Mouse (Mus musculus): ENCODE results near the gene Disc1. TPM values are rescaled to one million over a fixed set of nuclear protein-coding genes. Genes with fewer than 3 reads are reported as not detected.
A peak's percentile ranks its signal among the peaks of the same experiment; 100 is the strongest.

Disc1 gene
- 4.0 and 5.2 TPM in 2 replicates for total RNA-seq (2014; rRNA removed; ENCODE audit: low replicate concordance)
- polyA plus RNA-seq (2015; fragmentation: Nextera tagmentation; extraction: Ambion mirVana): 1.2 and 1.3 TPM in 2 replicates

DNA sequence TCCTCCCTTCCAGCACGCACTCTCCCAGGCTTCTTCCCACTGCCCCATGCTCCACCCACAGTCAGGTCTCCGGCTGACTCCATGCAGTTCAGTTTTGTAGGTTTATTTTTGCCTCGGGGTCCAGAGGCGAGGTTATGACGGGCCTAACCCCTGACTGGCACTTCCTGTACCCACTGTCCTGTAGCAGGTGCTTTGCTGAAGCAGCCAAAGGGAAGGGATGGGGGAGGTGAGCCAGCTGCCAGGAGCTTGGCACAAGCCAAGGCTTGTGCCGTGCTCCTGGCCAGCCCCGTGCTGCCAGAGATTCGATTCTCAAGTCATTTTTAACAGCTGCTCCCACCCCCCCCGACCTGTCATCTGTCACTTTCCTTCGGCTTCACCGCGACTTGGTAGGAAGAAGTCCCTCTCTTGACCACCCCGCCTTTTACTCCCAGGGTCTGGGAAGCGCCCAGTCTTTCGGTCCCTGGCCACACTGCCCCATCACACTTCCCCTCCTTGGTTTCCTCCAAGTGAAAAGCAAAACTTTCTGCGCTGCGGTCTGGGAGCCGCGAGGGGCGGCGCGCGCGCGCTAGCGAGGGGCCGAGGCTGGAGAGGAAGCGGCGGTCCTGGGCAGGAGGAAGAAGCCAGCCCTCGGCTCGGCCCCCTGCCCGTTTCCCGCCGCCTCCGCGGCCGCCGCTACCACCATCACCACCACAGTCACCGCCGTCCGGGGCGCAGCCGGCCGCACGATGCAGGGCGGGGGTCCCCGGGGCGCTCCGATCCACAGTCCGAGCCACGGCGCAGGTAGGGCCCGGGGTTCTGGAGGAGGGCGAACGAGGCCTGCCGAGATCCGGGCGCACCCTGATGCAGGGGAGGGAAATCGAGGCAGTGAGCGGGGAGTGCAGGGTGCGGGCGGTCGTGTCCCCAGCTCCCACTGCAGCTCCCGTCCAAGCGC lies at the start of gene Disc1:
Disc1 (plus strand) TSS at position 691 of the 931 bp plus-strand sequence.
- ATAC-seq (ENCODE audit: insufficient read depth, low read depth) (peak; percentile 37), DNase-seq (ENCODE audit: low spot score) (no peak)
- Histone ChIP-seq H3K4me1 (ENCODE audit: control insufficient read depth, insufficient read depth) (no peaks in the 10 kb centered on the region), H3K36me3 (replicated peaks; ENCODE audit: control insufficient read depth, insufficient read depth, low read length) (no peaks in the 10 kb centered on the region), H3K27ac (ENCODE audit: low read depth) (peak within 1 kb of the TSS; percentile 79), H3K4me2 (ENCODE audit: low read depth, low read length) (peak within 1 kb of the TSS; percentile 78), H3K9ac (replicated peaks; ENCODE audit: low read depth, low read length) (peak within 1 kb of the TSS; percentile 63), H3K9me3 (replicated peaks; ENCODE audit: control insufficient read depth, low read length) (no peaks in the 10 kb centered on the region), H3K4me3 (ENCODE audit: low read depth, low read length) (peak within 1 kb of the TSS; percentile 66), H3K27me3 (ENCODE audit: control insufficient read depth, insufficient read depth, low read length) (no peaks in the 10 kb centered on the region)
- TF ChIP-seq EP300 (IDR thresholded peaks at IDR 0.05; ENCODE audit: low read depth) (no peak), CTCF (IDR thresholded peaks at IDR 0.05; ENCODE audit: low read depth) (no peak)
- WGBS: 2% methylated on average over 58 of the region's 65 CpGs

DNA sequence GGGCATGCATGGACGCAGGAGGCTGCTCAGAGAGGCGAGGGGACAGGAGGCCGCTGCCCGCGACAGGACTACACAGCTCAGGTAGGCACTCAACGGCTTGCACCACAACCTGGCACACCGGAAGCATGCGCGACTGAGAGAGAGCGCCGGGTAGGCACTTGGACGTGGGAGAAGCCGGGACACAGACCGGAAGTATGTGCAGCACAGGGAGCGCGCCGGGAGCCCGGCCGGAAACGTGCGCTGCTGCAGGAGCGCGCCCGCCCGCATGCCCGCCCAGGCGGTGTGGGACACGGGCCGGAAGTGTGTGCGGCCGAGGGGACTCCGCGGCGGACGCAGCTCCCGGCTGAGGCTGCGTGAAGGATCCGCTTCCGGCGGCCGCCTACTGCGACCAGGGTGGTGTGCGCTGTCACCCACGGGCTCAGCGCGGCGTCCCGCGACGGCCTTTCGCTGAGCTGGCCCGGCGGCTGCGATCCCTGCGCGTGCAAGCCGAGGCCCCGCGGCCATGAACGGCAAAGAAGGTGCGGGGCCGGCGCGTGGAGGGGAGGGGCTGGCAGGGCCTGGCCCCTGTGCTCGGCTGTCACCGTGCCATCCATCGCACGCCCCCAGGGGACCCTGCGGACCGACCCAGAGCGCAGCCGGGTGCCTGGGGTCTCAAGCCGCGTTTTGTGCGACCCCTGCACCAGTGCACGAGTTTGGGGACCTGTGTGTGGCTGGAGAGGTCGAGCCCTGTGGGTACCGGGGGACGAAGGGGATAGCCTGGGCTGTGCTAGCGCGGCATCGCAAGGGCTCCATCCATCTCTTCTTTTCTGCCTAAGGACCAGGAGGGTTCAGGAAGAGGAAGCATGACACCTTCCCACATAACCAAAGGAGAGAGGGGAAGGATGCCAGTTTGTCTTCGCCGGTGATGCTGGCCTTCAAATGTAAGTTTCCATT lies 41.0 kb upstream of the Disc1 start, which contains the start of gene Tsnax:
Tsnax (plus strand) TSS at position 303 of the 933 bp plus-strand sequence.
- H3K4me2 ChIP-seq (ENCODE audit: low read depth, low read length): peak within 1 kb of the TSS; percentile 91
- H3K9ac ChIP-seq (replicated peaks; ENCODE audit: low read depth, low read length): peak within 1 kb of the TSS; percentile 90
- peak within 1 kb of the TSS; percentile 89 for H3K27ac ChIP-seq (ENCODE audit: low read depth)
- no peaks in the 10 kb centered on the region for H3K9me3 ChIP-seq (replicated peaks; ENCODE audit: control insufficient read depth, low read length)
- H3K36me3 ChIP-seq (replicated peaks; ENCODE audit: control insufficient read depth, insufficient read depth, low read length): peaks cover 19% of the 10 kb centered on the region
- peak within 1 kb of the TSS; percentile 92 for H3K4me3 ChIP-seq (ENCODE audit: low read depth, low read length)
- no peak for TF ChIP-seq CTCF (IDR thresholded peaks at IDR 0.05; ENCODE audit: low read depth)
- peak; percentile 60; the same call in 1 of the 2 replicates for TF ChIP-seq EP300 (IDR thresholded peaks at IDR 0.05; ENCODE audit: low read depth)
- WGBS: 3% methylated on average over 76 of the region's 84 CpGs
- peak; percentile 99 for ATAC-seq (ENCODE audit: insufficient read depth, low read depth)
- peak; percentile 93 for DNase-seq (ENCODE audit: low spot score)
- H3K27me3 ChIP-seq (ENCODE audit: control insufficient read depth, insufficient read depth, low read length): no peaks in the 10 kb centered on the region
- H3K4me1 ChIP-seq (ENCODE audit: control insufficient read depth, insufficient read depth): no peaks in the 10 kb centered on the region

DNA sequence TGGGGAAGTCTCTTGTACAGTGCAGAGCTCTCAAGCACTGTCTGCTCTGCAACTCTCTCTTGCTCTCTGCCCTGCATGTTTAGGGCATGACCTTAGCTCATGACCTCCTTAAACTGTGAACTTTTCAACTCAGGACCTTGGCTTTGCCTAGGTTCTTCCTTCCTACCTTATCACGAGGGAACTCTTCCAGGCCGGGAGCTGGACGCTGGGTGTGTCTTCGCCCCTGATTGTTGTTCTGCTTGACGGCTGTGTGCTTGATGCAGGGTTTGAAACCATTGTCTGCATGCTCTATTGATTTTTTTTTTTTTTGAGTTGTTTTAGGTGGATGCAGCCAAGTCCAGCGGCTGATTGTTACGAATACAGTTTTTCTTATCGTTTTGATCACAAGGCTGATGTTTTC lies 29.9 kb upstream of the Disc1 start:
- H3K4me1 ChIP-seq (ENCODE audit: control insufficient read depth, insufficient read depth): no peaks in the 10 kb centered on the region
- 0 out of 2 replicates have a peak overlapping the region, but pooled peaks have one; percentile 15 for H3K27ac ChIP-seq (ENCODE audit: low read depth)
- H3K9ac ChIP-seq (replicated peaks; ENCODE audit: low read depth, low read length): no peak overlapping the region
- no peak overlapping the region for H3K4me2 ChIP-seq (ENCODE audit: low read depth, low read length)
- TF ChIP-seq CTCF (IDR thresholded peaks at IDR 0.05; ENCODE audit: low read depth) (no peak), EP300 (IDR thresholded peaks at IDR 0.05; ENCODE audit: low read depth) (no peak)
- ATAC-seq (ENCODE audit: insufficient read depth, low read depth): no peak
- no peaks in the 10 kb centered on the region for H3K9me3 ChIP-seq (replicated peaks; ENCODE audit: control insufficient read depth, low read length)
- 68% methylated on average over 8 of the region's 8 CpGs for WGBS
- DNase-seq (ENCODE audit: low spot score): no peak
- no peak overlapping the region for H3K4me3 ChIP-seq (ENCODE audit: low read depth, low read length)
- peaks cover 49% of the 10 kb centered on the region for H3K36me3 ChIP-seq (replicated peaks; ENCODE audit: control insufficient read depth, insufficient read depth, low read length)
- H3K27me3 ChIP-seq (ENCODE audit: control insufficient read depth, insufficient read depth, low read length): no peaks in the 10 kb centered on the region

DNA sequence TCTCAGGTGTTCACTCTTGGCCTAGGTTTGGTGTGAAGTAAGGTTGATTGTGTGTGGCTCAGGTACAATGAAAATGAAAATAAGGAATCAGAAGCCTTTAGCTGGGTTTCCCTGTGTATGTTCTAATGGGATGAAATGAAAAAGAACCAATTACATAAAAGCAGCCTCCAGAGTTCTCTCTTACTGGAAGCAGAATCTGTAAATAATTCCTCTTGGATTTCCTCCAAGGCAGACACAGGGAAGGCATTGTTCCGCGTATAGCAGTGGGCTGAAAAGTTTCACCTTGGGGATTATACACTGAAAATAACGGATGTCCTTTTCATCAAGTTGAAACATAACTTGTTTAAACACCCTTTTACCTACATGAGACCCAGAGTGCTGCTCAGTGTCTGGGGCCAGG lies 26.8 kb upstream of the Disc1 start:
- DNase-seq (ENCODE audit: low spot score) (no peak), ATAC-seq (ENCODE audit: insufficient read depth, low read depth) (no peak)
- Histone ChIP-seq H3K9ac (replicated peaks; ENCODE audit: low read depth, low read length) (no peak overlapping the region), H3K27me3 (ENCODE audit: control insufficient read depth, insufficient read depth, low read length) (no peaks in the 10 kb centered on the region), H3K4me2 (ENCODE audit: low read depth, low read length) (no peak overlapping the region), H3K4me3 (ENCODE audit: low read depth, low read length) (no peak overlapping the region), H3K27ac (ENCODE audit: low read depth) (no peak overlapping the region), H3K4me1 (ENCODE audit: control insufficient read depth, insufficient read depth) (no peaks in the 10 kb centered on the region), H3K9me3 (replicated peaks; ENCODE audit: control insufficient read depth, low read length) (no peaks in the 10 kb centered on the region), H3K36me3 (replicated peaks; ENCODE audit: control insufficient read depth, insufficient read depth, low read length) (peaks cover 78% of the 10 kb centered on the region)
- TF ChIP-seq CTCF (IDR thresholded peaks at IDR 0.05; ENCODE audit: low read depth): no peak
- no peak for TF ChIP-seq EP300 (IDR thresholded peaks at IDR 0.05; ENCODE audit: low read depth)
- WGBS: 50% methylated on average over 3 of the region's 3 CpGs

DNA sequence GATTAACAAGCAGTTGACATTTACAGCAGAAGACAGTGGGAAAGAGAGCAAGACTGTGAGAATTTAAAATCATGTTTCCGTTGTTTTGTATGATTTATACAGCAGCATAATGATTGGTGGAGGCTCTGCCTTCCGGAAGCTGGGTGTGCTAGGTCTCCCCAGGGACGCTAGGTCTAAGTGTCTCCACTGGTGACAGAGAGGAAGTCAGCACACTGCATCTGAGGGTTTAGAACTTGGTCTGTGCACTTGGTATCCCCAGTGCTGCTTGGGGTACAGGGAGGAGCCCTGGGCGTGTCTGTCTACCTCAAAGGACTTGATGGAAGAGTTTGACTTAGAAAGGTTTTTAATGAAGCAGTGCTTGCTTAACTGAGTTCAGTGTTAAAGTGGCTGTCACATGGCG lies 25.2 kb upstream of the Disc1 start:
- no peak for ATAC-seq (ENCODE audit: insufficient read depth, low read depth)
- H3K36me3 ChIP-seq (replicated peaks; ENCODE audit: control insufficient read depth, insufficient read depth, low read length): peaks cover 92% of the 10 kb centered on the region
- H3K9ac ChIP-seq (replicated peaks; ENCODE audit: low read depth, low read length): no peak overlapping the region
- TF ChIP-seq CTCF (IDR thresholded peaks at IDR 0.05; ENCODE audit: low read depth) (no peak), EP300 (IDR thresholded peaks at IDR 0.05; ENCODE audit: low read depth) (no peak)
- WGBS: 87% methylated on average over 5 of the region's 5 CpGs
- no peak overlapping the region for H3K4me2 ChIP-seq (ENCODE audit: low read depth, low read length)
- H3K27me3 ChIP-seq (ENCODE audit: control insufficient read depth, insufficient read depth, low read length): no peaks in the 10 kb centered on the region
- no peak overlapping the region for H3K4me3 ChIP-seq (ENCODE audit: low read depth, low read length)
- H3K9me3 ChIP-seq (replicated peaks; ENCODE audit: control insufficient read depth, low read length): no peaks in the 10 kb centered on the region
- no peaks in the 10 kb centered on the region for H3K4me1 ChIP-seq (ENCODE audit: control insufficient read depth, insufficient read depth)
- no peak overlapping the region for H3K27ac ChIP-seq (ENCODE audit: low read depth)
- no peak for DNase-seq (ENCODE audit: low spot score)
